Mouse (Mus musculus) liver, embryonic 14.5 days (tissue): Measurements from ENCODE around the gene Tmem59l.

Experiments used
- CTCF ChIP-seq: IDR thresholded peaks from 2 replicates; pipeline ENCODE4 v1.5.1; 2016; ENCODE audit warnings: antibody characterized with exemption, low read depth, control low read depth
- EP300 ChIP-seq: IDR thresholded peaks from 2 replicates; pipeline ENCODE4 v1.6.1; 2016; ENCODE audit warnings: antibody characterized with exemption, low read depth

DNA sequence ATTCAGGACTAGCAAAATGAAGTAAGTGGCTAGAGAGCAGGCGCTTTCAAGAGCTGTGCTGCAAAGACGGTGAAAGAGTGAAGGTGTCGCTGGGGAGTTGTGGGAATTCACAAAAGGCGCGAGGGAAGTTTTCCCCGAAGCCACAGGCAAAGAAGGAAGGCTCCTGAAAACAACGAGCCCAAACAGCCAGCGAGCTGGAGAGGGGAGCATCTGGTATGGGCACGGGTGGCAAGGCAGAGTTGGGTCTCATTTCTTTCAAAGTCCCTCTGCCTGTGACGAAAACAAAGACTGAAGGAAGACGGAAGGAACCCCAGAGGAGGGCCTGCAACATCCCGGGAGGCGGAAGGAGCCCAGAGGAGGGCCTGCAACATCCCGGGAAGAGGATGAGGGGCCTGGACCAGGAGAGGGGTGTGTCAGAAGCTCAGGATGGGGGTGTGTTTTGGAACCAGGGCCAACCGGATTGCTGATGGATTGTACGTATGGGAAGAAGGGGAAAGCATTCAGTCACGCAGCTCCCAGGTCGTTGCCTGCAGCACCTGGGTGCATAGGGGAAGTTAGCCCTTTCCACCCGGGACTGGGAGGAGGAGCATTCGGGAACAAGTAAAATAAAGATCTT, 3.8 kb upstream of the Tmem59l start:
- no peak for TF ChIP-seq CTCF
- no peak for TF ChIP-seq EP300
